Mouse (Mus musculus) heart, adult 8-10 months (tissue): ENCODE measurements around the gene Ccr2. TPM values are rescaled to one million over a fixed set of nuclear protein-coding genes. Genes with fewer than 3 reads are reported as not detected.
"Not testable (repeated sequence)": the region's sequence is repeated elsewhere in the genome, so short reads cannot be mapped to it uniquely, and the experiment has no call there.

Experiments
- DNase-seq: peaks from one replicate; pipeline ENCODE4 v3.0.0; 2022; ENCODE audit warnings: low spot score
- total RNA-seq, 4 experiments: library from RNA; stranded (reverse); gene quantifications; 2 replicates each; pipeline ENCODE4 v1.2.4; 2022

Gene Ccr2
- total RNA-seq, 4 experiments from 2014 or later: 0.44 to 0.98 (median 0.82) TPM

- DNase-seq: no peak
Measured at GRCm38 (mm10) chr9:124118489-124118888, 16.7 kb downstream of the Ccr2 start.

- no peak for DNase-seq
Measured at GRCm38 (mm10) chr9:124121387-124122184, 19.8 kb downstream of the Ccr2 start, which contains the start of gene Ccr5. TSS of gene Ccr5 (plus strand) at chr9:124121543.

- no peak for DNase-seq
Measured at GRCm38 (mm10) chr9:124125576-124125975, 23.8 kb downstream of the Ccr2 start.

GRCm38 (mm10) chr9:124126373-124126772, 24.6 kb downstream of the Ccr2 start:
- DNase-seq: peak; percentile 33

- no peak for DNase-seq
Measured at GRCm38 (mm10) chr9:124127412-124127811, 25.7 kb downstream of the Ccr2 start.

- peak; percentile 60 for DNase-seq
Measured at GRCm38 (mm10) chr9:124128379-124128778, 26.6 kb downstream of the Ccr2 start.

- DNase-seq: not testable (repeated sequence)
Measured at GRCm38 (mm10) chr9:124132899-124133298, 31.1 kb downstream of the Ccr2 start.

- not testable (repeated sequence) for DNase-seq
Measured at GRCm38 (mm10) chr9:124134919-124135318, 33.2 kb downstream of the Ccr2 start.

- no peak for DNase-seq
Measured at GRCm38 (mm10) chr9:124137619-124138018, 35.9 kb downstream of the Ccr2 start.

- DNase-seq: no peak
Measured at GRCm38 (mm10) chr9:124138055-124138775, 36.5 kb downstream of the Ccr2 start.

GRCm38 (mm10) chr9:124143678-124144077, 41.9 kb downstream of the Ccr2 start:
- DNase-seq: no peak

GRCm38 (mm10) chr9:124146307-124146706, 44.6 kb downstream of the Ccr2 start:
- DNase-seq: no peak

Other genes with a start within 250 kb of the Ccr2 start
- gene Xcr1, start 239.9 kb upstream of the Ccr2 start, total RNA-seq: not detected
- gene Ccr1, start 133.3 kb upstream of the Ccr2 start, total RNA-seq: 1 to 10 TPM in 1 of 4 experiments, under 1 TPM in 3; 0.08 to 2.8 (median 0.42) TPM
- not detected for gene Ccr1l1, start 123.5 kb upstream of the Ccr2 start, total RNA-seq
- not detected for gene Ccr3, start 80.0 kb upstream of the Ccr2 start, total RNA-seq
- 1 to 10 TPM in 3 of 4 experiments, under 1 TPM in 1; 0.37 to 2.2 (median 2.0) TPM for gene Ccr5, start 19.6 kb downstream of the Ccr2 start, total RNA-seq
- 10 to 100 TPM in 3 of 4 experiments, 1 to 10 TPM in 1; 9.7 to 13.7 (median 12.2) TPM for gene 2010315B03Rik, start 210.7 kb downstream of the Ccr2 start, total RNA-seq